Mouse (Mus musculus): ENCODE data around the gene Nup214. TPM values are rescaled to one million over a fixed set of nuclear protein-coding genes. Genes with fewer than 3 reads are reported as not detected.
"Not testable (repeated sequence)": the region's sequence is repeated elsewhere in the genome, so short reads cannot be mapped to it uniquely, and the experiment has no call there.

Nup214 gene
- total RNA-seq, 2 experiments from 2014 or later, result 56.2 to 60.5 TPM

GRCm38 (mm10) chr2:32037279-32037858 lies 63.1 kb downstream of the Nup214 start:
- intact Hi-C loops (cut with DNase I), result no loop called here
- DNase-seq (ENCODE audit: low spot score in 2 of 2), result no peak

- peak; percentile 47 to 58 for DNase-seq (ENCODE audit: low spot score in 2 of 2)
Observed at GRCm38 (mm10) chr2:32038661-32039081, 64.4 kb downstream of the Nup214 start.

DNA sequence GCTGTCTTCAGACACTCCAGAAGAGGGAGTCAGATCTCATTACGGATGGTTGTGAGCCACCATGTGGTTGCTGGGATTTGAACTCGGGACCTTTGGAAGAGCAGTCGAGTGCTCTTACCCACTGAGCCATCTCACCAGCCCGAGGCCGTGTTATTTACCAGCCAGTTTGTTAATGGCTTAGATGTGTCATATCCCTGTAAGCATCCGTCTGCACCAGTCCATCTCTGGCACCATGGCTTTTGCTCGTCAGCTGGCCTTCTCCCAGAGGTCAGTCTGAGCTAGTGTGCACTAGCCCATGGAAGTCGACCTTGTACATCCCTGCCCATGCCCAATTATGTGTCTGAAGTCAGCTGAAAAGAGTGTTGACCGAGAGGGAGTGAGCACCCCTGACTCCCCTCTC lies 66.4 kb downstream of the Nup214 start:
- intact Hi-C loops (cut with DNase I), result loop anchor here (5.0 kb wide), 1 partner anchor 92 kb away; no protein-coding TSS in a partner anchor
- DNase-seq (ENCODE audit: low spot score in 2 of 2), result not testable (repeated sequence)

More at GRCm38 (mm10) chr2:32038661-32039081, 64.4 kb downstream of the Nup214 start:
- intact Hi-C loops (cut with DNase I), result no loop called here

GRCm38 (mm10) chr2:32041087-32041486 lies 66.9 kb downstream of the Nup214 start:
- intact Hi-C loops (cut with DNase I), result loop anchor here (5.0 kb wide), 1 partner anchor 91 kb away; no protein-coding TSS in a partner anchor
- DNase-seq (ENCODE audit: low spot score in 2 of 2), result no peak

DNA sequence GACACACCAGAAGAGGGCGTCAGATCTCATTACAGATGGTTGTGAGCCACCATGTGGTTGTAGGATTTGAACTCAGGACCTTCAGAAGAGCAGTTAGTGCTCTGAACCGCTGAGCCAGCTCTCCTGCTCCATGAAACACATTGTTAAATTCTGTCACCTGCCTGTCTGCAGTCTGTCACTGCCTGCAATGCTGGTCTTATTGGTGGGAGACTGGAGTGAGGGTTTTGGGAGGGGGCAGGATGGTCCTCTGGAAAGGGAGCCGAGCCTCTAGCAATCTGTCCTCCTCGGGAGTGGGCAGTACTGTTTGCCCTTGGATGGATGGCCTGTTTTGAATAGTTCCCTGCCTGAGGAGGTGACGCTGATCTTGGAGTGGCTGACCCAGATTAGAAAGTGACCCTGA lies 69.6 kb downstream of the Nup214 start:
- DNase-seq (ENCODE audit: low spot score in 2 of 2), result no peak
- intact Hi-C loops (cut with DNase I), result loop anchor here (5.0 kb wide), 1 partner anchor 88 kb away; no protein-coding TSS in a partner anchor

DNA sequence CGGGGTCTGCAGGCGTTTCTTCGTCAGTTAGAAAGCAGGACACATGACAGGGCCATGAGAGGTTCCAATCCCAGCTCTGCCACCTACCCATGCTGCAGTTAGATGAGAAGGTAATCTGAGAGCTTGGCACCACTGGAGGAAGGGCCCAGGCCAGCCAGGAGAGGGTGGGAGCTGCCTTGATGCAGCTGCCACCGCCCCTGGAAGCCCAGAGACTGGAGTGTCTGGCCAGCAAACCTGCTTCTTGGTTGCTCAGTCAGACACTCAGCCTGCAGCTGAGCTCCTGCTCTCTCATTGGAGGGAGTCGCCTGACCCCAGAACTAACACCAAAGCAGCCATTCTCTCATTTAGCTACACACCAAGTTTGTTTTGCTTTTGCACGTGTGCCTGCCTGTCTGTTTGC lies 71.1 kb downstream of the Nup214 start:
- intact Hi-C loops (cut with DNase I), result no loop called here
- DNase-seq (ENCODE audit: low spot score in 2 of 2), result no peak

- intact Hi-C loops (cut with DNase I), result no loop called here
- DNase-seq (ENCODE audit: low spot score in 2 of 2), result no peak
Observed at GRCm38 (mm10) chr2:32046009-32046408, 71.8 kb downstream of the Nup214 start.

DNA sequence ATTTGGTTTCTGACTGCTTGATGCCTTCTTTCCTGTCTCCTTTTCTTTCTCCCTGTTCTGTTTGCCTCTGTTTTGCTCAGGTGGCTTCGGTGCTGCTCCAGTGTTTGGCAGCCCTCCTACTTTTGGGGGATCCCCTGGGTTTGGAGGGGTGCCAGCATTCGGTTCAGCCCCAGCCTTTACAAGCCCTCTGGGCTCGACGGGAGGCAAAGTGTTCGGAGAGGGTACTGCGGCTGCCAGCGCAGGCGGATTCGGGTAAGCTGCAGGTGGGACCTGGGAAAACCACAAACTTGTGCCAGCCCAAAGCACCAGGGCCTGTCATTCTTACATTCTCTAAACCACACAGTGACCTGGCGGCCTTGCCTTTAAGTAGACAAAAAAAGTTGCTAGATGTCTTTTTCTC lies 73.1 kb downstream of the Nup214 start:
- no peak for DNase-seq (ENCODE audit: low spot score in 2 of 2)
- intact Hi-C loops (cut with DNase I), result no loop called here

GRCm38 (mm10) chr2:32051791-32052190 lies 77.6 kb downstream of the Nup214 start:
- DNase-seq (ENCODE audit: low spot score in 2 of 2), result no peak
- intact Hi-C loops (cut with DNase I), result no loop called here

DNA sequence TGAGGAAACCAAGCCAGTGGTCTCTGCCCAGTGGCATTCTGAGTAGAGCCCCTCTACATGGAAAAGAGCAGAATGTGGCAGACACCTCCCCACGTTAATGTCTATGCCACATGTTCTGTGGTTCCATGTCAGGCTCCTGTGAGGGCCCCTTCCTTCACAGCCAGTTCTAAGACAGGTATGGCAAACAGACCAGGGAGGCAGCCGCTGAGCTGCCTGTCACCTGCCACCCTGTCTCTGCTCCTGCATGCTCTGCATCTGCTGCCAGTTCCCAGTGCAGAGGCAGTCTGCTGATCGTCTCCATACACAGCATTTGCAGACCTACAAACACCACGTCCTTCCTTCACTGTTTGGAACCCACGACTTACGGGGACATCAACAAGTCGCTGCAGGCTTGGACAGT lies 78.2 kb downstream of the Nup214 start:
- intact Hi-C loops (cut with DNase I), result no loop called here
- DNase-seq (ENCODE audit: low spot score in 2 of 2), result no peak

DNA sequence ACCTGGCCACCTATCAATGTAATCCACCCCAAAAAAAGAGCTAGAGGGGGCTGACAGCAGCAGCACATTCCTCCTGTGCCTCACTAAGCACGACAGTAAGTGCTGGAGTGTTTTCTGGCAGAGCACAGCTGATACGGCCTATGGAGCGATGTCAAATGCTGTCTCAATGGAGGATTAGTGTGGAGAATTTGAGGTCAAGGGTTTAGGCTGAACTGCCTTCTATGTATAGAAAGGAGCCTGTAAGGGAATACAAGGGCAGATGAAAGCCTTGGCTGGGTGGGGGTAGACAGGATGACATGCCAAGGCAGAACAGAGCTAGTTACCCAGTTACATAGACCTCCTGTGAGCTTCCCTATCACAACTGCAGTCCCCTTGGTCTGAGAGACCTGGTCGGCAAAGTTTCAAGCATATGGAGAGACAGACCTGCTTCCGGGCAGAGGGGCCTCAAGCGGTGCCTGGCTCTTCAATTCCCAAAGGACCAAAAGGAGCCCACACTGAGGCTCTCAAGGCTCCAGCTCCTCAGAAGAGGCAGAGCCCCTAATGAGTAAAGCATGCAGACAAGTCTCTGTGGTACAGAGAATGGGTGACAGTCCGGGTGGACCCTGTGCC lies 81.2 kb downstream of the Nup214 start:
- intact Hi-C loops (cut with DNase I), result no loop called here
- DNase-seq (ENCODE audit: low spot score in 2 of 2), result no peak

- intact Hi-C loops (cut with DNase I), result no loop called here
- DNase-seq (ENCODE audit: low spot score in 2 of 2), result no peak
Observed at GRCm38 (mm10) chr2:32056524-32056923, 82.3 kb downstream of the Nup214 start.

GRCm38 (mm10) chr2:32057360-32057759 lies 83.1 kb downstream of the Nup214 start:
- intact Hi-C loops (cut with DNase I), result no loop called here
- no peak for DNase-seq (ENCODE audit: low spot score in 2 of 2)

GRCm38 (mm10) chr2:32057794-32058193 lies 83.6 kb downstream of the Nup214 start:
- no peak for DNase-seq (ENCODE audit: low spot score in 2 of 2)
- intact Hi-C loops (cut with DNase I), result no loop called here

DNA sequence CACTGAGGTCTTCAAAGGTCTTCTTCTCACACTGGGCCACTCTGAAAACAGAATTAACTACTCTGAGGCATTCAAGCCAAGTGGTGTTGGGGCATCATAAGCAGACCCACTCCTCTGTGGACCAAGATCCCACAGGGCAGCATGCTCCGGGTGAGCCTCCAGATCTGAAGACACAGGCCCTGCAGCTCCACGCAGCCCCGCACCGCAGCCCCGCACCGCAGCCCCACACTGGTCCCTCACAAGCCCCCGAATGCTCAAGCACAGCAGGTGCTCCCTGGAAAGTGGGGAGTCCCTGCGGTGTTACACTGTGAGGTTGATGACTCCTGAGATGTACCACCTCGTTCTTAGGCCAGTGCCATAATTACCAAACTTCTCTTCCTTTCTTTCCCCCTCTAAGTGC lies 84.0 kb downstream of the Nup214 start:
- no peak for DNase-seq (ENCODE audit: low spot score in 2 of 2)
- intact Hi-C loops (cut with DNase I), result no loop called here

DNA sequence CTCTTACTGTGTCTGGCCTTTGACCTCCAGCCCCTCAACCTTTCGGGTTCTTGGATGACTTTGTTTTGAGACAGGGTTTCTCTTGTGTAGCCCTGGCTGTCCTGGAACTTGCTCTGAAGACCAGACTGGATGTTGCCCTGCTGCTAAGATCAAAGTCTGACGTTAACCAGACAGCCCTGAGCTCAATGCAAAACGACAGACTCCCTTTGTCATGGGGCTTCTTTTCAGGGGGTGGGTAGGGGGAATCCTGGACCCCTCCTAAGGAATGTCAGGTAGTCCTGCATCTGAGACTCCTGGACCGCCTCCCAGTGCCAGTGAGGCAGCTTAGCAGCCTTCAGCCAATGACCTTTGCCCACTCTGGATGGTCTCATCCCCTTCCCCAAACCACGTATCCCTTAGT lies 84.5 kb downstream of the Nup214 start:
- no peak for DNase-seq (ENCODE audit: low spot score in 2 of 2)
- intact Hi-C loops (cut with DNase I), result no loop called here

DNA sequence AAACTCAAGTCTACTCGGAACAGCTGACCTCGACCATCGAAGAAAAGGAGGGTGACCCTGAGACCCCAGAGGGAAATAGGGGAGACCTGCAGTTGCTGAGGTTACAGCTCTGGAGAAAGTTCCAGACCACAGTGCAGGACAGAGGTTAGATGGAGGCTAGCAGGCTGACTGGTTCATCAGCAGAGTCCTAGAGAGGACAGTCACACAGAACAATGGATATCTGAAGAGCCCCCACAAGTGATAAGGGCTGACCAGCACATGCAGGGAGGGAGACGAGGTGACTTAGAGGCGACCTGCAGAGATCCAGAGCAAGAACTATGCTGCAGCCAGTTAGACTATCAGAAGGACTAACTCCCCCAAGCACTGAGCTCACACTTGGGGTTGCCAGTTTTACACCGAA lies 85.4 kb downstream of the Nup214 start:
- no peak for DNase-seq (ENCODE audit: low spot score in 2 of 2)
- intact Hi-C loops (cut with DNase I), result no loop called here

DNA sequence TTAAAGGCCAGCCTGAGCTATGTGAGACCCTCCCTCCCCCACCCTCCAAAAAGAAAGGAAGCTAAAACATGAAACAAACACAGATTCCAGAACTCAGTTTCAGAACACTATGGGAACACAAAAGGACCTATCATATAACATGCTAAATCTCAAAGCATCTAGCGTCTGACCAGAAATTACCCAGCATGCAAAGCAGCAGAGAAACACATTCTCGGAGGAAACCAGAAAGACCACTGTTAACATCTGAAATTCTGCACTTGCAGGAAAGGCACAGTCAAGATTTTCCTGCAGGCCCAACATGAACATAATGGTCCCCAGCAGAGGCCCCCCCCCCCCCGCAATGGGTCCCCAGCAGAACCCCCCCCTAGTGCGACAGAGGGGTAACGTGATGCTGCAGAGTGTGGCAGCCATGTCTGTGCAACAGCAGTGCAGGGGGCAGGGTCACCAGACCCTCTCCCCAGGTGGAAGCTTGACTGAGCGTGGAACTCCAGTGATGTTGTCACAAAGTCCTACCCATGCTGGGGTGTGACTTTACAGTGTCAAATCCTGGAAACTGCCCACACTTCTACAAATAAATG lies 86.1 kb downstream of the Nup214 start:
- intact Hi-C loops (cut with DNase I), result no loop called here
- DNase-seq (ENCODE audit: low spot score in 2 of 2), result no peak

DNA sequence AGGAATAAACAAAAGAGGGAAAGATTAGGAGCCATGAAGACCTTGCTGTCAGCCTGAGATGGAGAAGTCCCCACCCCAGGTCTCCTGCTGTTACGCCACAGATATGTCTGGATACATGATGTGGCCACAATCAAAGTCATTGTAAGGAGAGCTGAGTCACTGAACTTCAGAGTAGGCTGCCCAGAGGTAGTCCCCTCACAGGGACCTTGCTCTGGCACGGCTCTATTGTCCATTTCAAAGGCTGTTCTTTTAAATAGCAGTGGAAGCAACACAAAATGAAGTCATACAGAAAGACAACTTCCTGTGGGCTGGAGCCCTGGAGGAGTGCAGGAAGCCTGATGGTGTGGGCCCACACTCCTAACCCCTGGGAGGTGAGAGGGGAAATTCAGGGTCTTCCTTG lies 87.0 kb downstream of the Nup214 start:
- DNase-seq (ENCODE audit: low spot score in 2 of 2), result no peak
- intact Hi-C loops (cut with DNase I), result no loop called here

DNA sequence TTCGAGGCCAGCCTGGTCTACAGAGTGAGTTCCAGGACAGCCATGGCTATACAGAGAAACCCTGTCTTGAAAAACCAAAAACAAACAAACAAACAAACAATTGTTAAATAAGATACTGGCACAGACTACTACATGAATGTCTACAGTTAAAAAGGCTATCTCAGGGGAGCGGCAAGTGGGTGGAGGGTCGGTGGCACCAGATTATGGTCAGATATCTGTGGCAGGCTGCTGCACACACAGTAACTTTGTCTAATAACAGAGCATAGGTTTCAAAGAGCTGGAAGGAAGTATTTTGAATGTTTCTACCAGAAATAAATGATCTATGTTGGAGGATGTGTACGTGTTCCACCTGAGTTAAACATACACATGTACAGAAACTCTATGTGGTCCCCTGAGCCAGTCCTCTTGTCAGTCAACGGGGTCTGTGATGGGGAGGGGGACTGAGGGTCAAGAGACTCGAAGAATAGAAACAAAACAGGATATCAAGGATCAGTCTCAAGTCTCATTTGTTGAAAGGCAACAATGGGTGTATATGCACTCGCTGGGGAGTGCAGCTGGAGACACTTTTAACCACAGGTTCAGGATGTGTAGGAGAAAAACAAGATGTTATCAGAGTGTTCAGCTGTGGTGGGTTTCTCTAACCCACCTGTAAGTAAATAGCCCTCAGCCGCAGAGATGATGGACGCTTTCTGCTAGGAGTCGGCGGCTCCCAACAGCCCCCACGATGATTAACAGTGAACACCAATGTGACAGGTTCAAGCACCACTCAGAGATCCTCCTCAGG lies 87.7 kb downstream of the Nup214 start:
- intact Hi-C loops (cut with DNase I), result no loop called here

More for the DNA sequence above, 87.7 kb downstream of the Nup214 start:
- no peak for DNase-seq (ENCODE audit: low spot score in 2 of 2)
